ENCODE assay signal across 26 mouse cellular contexts in genomic region chr7:125714803-125715202, GRCm38 (mm10). TPM values are rescaled to one million over a fixed set of nuclear protein-coding genes. Genes with fewer than 3 reads are reported as not detected.
DNase-seq lines count a peak whose midpoint lies in the region; ATAC-seq lines count a peak whose summit lies in the region.
"Had no signal": no experiment of that assay in that cellular context is flagged by ENCODE, and none has a peak within 500 bp of the region (broad histone marks: within the 10 kb centered on the region; RNA-seq: fewer than 3 reads in every experiment).

No protein-coding gene starts in this region.

- H3K27me3 ChIP-seq in heart, embryonic 13.5 days (replicated peaks) = no peaks in the 10 kb centered on the region
- no peaks in the 10 kb centered on the region for H3K27me3 ChIP-seq in heart, embryonic 16.5 days (ENCODE audit: control insufficient read depth, insufficient read depth, low read length)
- H3K27me3 ChIP-seq: embryonic facial prominence, embryonic 12.5 days; embryonic facial prominence, embryonic 15.5 days; Patski had no signal

- H3K9ac ChIP-seq in heart, embryonic 13.5 days = no peak overlapping the region
- H3K9ac ChIP-seq in heart, embryonic 16.5 days (ENCODE audit: low read length) = no peak overlapping the region
- H3K9ac ChIP-seq: embryonic facial prominence, embryonic 12.5 days; embryonic facial prominence, embryonic 15.5 days; forebrain, postnatal 0 days; hindbrain, embryonic 14.5 days had no signal

- no peaks in the 10 kb centered on the region for H3K9me3 ChIP-seq in heart, embryonic 13.5 days
- no peaks in the 10 kb centered on the region for H3K9me3 ChIP-seq in heart, embryonic 16.5 days (replicated peaks; ENCODE audit: control insufficient read depth, low read length)
- H3K9me3 ChIP-seq: embryonic facial prominence, embryonic 12.5 days; embryonic facial prominence, embryonic 15.5 days had no signal

- WGBS in heart, embryonic 13.5 days = 72% methylated on average over 3 of the region's 3 CpGs
- 65% methylated on average over 3 of the region's 3 CpGs for WGBS in heart, embryonic 16.5 days

- peak overlapping the region; percentile 82; the same call in 1 of the 2 replicates for H3K27ac ChIP-seq in heart, embryonic 13.5 days (replicated peaks)
- H3K27ac ChIP-seq in heart, embryonic 16.5 days (ENCODE audit: low read length) = peak overlapping the region; percentile 35
- H3K27ac ChIP-seq: embryonic facial prominence, embryonic 12.5 days; embryonic facial prominence, embryonic 15.5 days; gastrocnemius, adult 2 months; hindbrain, embryonic 14.5 days; hindbrain, postnatal 0 days had no signal

- H3K4me3 ChIP-seq in heart, embryonic 13.5 days = no peak overlapping the region
- no peak overlapping the region for H3K4me3 ChIP-seq in heart, embryonic 16.5 days (ENCODE audit: low read length)
- H3K4me3 ChIP-seq: embryonic facial prominence, embryonic 12.5 days; embryonic facial prominence, embryonic 15.5 days; gastrocnemius, adult 2 months had no signal

- DNase-seq in heart, postnatal 36 days = no peak
- no peak for DNase-seq in heart, adult 18-20 months
- DNase-seq in A20 (ENCODE audit: low read depth, low spot score) = peak; percentile 35
- DNase-seq in right cerebral cortex, adult 2 months (ENCODE audit: low spot score in 2 of 2) = no peak
- DNase-seq in adrenal gland, adult 2 months = no peak
- DNase-seq: adrenal gland, postnatal 14 days; cerebellum, adult 11 months; cerebellum, adult 2 months; cerebellum, adult 9-11 months; cerebellum, postnatal 25 days; forebrain, postnatal 0 days; gastrocnemius, adult 2 months; gastrocnemius, postnatal 14 days; heart, postnatal 10 days; heart, postnatal 4 days; kidney, adult 18-20 months had no signal

- no peak for ATAC-seq in heart, embryonic 13.5 days (ENCODE audit: extremely low read depth, insufficient number of reproducible peaks, low FRiP score, low TSS enrichment)
- no peak for ATAC-seq in heart, embryonic 16.5 days (replicated peaks; ENCODE audit: extremely low read depth, insufficient read depth, low FRiP score)
- ATAC-seq: forebrain, embryonic 14.5 days; forebrain, postnatal 0 days; hindbrain, postnatal 0 days; inflammation-experienced regulatory T-cells, adult 6 months; intestine, embryonic 16.5 days; Patski had no signal

- H3K4me2 ChIP-seq in heart, embryonic 13.5 days = no peak overlapping the region
- no peak overlapping the region for H3K4me2 ChIP-seq in heart, embryonic 16.5 days (ENCODE audit: low read depth, low read length)
- H3K4me2 ChIP-seq: embryonic facial prominence, embryonic 12.5 days; embryonic facial prominence, embryonic 15.5 days; hindbrain, embryonic 14.5 days had no signal

- H3K36me3 ChIP-seq in heart, embryonic 13.5 days = peaks cover 5% of the 10 kb centered on the region; the same call in 1 of the 2 replicates
- peaks cover 4% of the 10 kb centered on the region; the same call in 1 of the 2 replicates for H3K36me3 ChIP-seq in heart, embryonic 16.5 days (ENCODE audit: control insufficient read depth, insufficient read depth)
- H3K36me3 ChIP-seq: embryonic facial prominence, embryonic 15.5 days had no signal

- intact Hi-C loops in heart, postnatal 36 days (cut with DNase I) = no loop called here

- H3K4me1 ChIP-seq in heart, embryonic 13.5 days = peaks cover 64% of the 10 kb centered on the region
- H3K4me1 ChIP-seq in heart, embryonic 16.5 days (ENCODE audit: control insufficient read depth, insufficient read depth, low read length) = peaks cover 49% of the 10 kb centered on the region

RNA-seq across cellular contexts. Expression of gene D430042O09Rik, which starts 7.1 kb away (rescaled TPM):
- polyA plus RNA-seq in heart, embryonic 13.5 days (2015; fragmentation: Nextera tagmentation; extraction: Ambion mirVana) = 6.9 and 8.2 TPM in 2 replicates
- 10 to 100 TPM in 1 of 2 experiments, 1 to 10 TPM in 1; 9.1 to 13.1 TPM for total RNA-seq in heart, postnatal 36 days (2021)
- 7.9 and 8.0 TPM in 2 replicates for polyA plus RNA-seq in heart, embryonic 16.5 days (2015; fragmentation: Nextera tagmentation; extraction: Ambion mirVana)
- 10 to 100 TPM in 1 of 2 experiments, 1 to 10 TPM in 1; 7.9 to 11.9 TPM for total RNA-seq in heart, adult 18-20 months (2021)
- 10 to 100 TPM; 26.7 to 28.9 TPM for total RNA-seq in adrenal gland, adult 2 months (2021)
- 12.8 and 14.6 TPM in 2 replicates for polyA plus RNA-seq in adrenal gland, adult 2 months (2012; rRNA removed)

RNA-seq across cellular contexts. Expression of gene Gtf3c1, which starts 7.2 kb away (rescaled TPM):
- polyA plus RNA-seq in heart, embryonic 13.5 days (2015; fragmentation: Nextera tagmentation; extraction: Ambion mirVana) = 25.5 and 26.0 TPM in 2 replicates
- 10 to 100 TPM; 61.1 to 63.3 TPM for total RNA-seq in heart, postnatal 36 days (2021)
- 25.8 and 32.4 TPM in 2 replicates for polyA plus RNA-seq in heart, embryonic 16.5 days (2015; fragmentation: Nextera tagmentation; extraction: Ambion mirVana)
- 10 to 100 TPM; 48.1 to 57.9 TPM for total RNA-seq in heart, adult 18-20 months (2021)
- total RNA-seq in adrenal gland, adult 2 months (2021) = 10 to 100 TPM; 61.4 to 65.6 TPM
- 69.0 and 79.4 TPM in 2 replicates for polyA plus RNA-seq in adrenal gland, adult 2 months (2012; rRNA removed)
